Mouse (Mus musculus): Measurements from ENCODE around the gene Jph3. TPM values are rescaled to one million over a fixed set of nuclear protein-coding genes. Genes with fewer than 3 reads are reported as not detected.
A peak's percentile ranks its signal among the peaks of the same experiment; 100 is the strongest.

The Jph3 gene
- total RNA-seq (2021) = 100 to 1,000 TPM; 280 to 293 TPM

- intact Hi-C loops (cut with DNase I) = no loop called here
Measured at GRCm38 (mm10) chr8:121729323-121729722, at the start of gene Jph3. Jph3 (plus strand) TSS chr8:121729623.

GRCm38 (mm10) chr8:121680896-121681295 lies 48.5 kb upstream of the Jph3 start:
- no peak for DNase-seq (ENCODE audit: low spot score in 2 of 2)
- intact Hi-C loops (cut with DNase I) = no loop called here

More at GRCm38 (mm10) chr8:121729323-121729722, at the start of gene Jph3:
- no peak for DNase-seq (ENCODE audit: low spot score in 2 of 2)

- intact Hi-C loops (cut with DNase I) = no loop called here
- DNase-seq (ENCODE audit: low spot score in 2 of 2) = no peak
Measured at GRCm38 (mm10) chr8:121681457-121681856, 48.0 kb upstream of the Jph3 start.

- peak in 1 of 2 experiments; percentile 24 for DNase-seq (ENCODE audit: low spot score in 2 of 2)
- intact Hi-C loops (cut with DNase I) = no loop called here
Measured at GRCm38 (mm10) chr8:121683083-121683832, 46.2 kb upstream of the Jph3 start.

- intact Hi-C loops (cut with DNase I) = loop anchor here (5.0 kb wide), 1 partner anchor 138 kb away; no protein-coding TSS in a partner anchor
- peak in 1 of 2 experiments; percentile 23 for DNase-seq (ENCODE audit: low spot score in 2 of 2)
Measured at GRCm38 (mm10) chr8:121685419-121685818, 44.0 kb upstream of the Jph3 start.

GRCm38 (mm10) chr8:121687455-121688161 lies 41.8 kb upstream of the Jph3 start:
- intact Hi-C loops (cut with DNase I) = loop anchor here (2.0 to 5.0 kb wide), 2 partner anchors 85 to 140 kb away; no protein-coding TSS in a partner anchor
- peak; percentile 59 to 68 for DNase-seq (ENCODE audit: low spot score in 2 of 2)

- no peak for DNase-seq (ENCODE audit: low spot score in 2 of 2)
- intact Hi-C loops (cut with DNase I) = loop anchor here (5.0 kb wide), 1 partner anchor 141 kb away; no protein-coding TSS in a partner anchor
Measured at GRCm38 (mm10) chr8:121688496-121688895, 40.9 kb upstream of the Jph3 start.

- peak in 1 of 2 experiments; percentile 30 for DNase-seq (ENCODE audit: low spot score in 2 of 2)
- intact Hi-C loops (cut with DNase I) = no loop called here
Measured at GRCm38 (mm10) chr8:121694453-121694852, 35.0 kb upstream of the Jph3 start.

GRCm38 (mm10) chr8:121695585-121696184 lies 33.7 kb upstream of the Jph3 start:
- DNase-seq (ENCODE audit: low spot score in 2 of 2) = no peak

GRCm38 (mm10) chr8:121697735-121698614 lies 31.4 kb upstream of the Jph3 start:
- intact Hi-C loops (cut with DNase I) = no loop called here
- peak in 1 of 2 experiments; percentile 15 for DNase-seq (ENCODE audit: low spot score in 2 of 2)

More at GRCm38 (mm10) chr8:121695585-121696184, 33.7 kb upstream of the Jph3 start:
- intact Hi-C loops (cut with DNase I) = no loop called here

- DNase-seq (ENCODE audit: low spot score in 2 of 2) = no peak
- intact Hi-C loops (cut with DNase I) = no loop called here
Measured at GRCm38 (mm10) chr8:121698615-121699101, 30.8 kb upstream of the Jph3 start.

- intact Hi-C loops (cut with DNase I) = no loop called here
- no peak for DNase-seq (ENCODE audit: low spot score in 2 of 2)
Measured at GRCm38 (mm10) chr8:121699936-121700335, 29.5 kb upstream of the Jph3 start.

- DNase-seq (ENCODE audit: low spot score in 2 of 2) = peak in 1 of 2 experiments; percentile 7
- intact Hi-C loops (cut with DNase I) = no loop called here
Measured at GRCm38 (mm10) chr8:121705174-121705573, 24.2 kb upstream of the Jph3 start.

- DNase-seq (ENCODE audit: low spot score in 2 of 2) = no peak
- intact Hi-C loops (cut with DNase I) = no loop called here
Measured at GRCm38 (mm10) chr8:121706956-121707355, 22.5 kb upstream of the Jph3 start.

GRCm38 (mm10) chr8:121708406-121708805 lies 21.0 kb upstream of the Jph3 start:
- no peak for DNase-seq (ENCODE audit: low spot score in 2 of 2)
- intact Hi-C loops (cut with DNase I) = no loop called here

- no peak for DNase-seq (ENCODE audit: low spot score in 2 of 2)
- intact Hi-C loops (cut with DNase I) = loop anchor here (5.0 kb wide), 2 partner anchors 115 to 190 kb away; partner anchors contain the start of gene Slc7a5
Measured at GRCm38 (mm10) chr8:121717502-121717901, 11.9 kb upstream of the Jph3 start.

GRCm38 (mm10) chr8:121717982-121718425 lies 11.4 kb upstream of the Jph3 start:
- peak; percentile 89 to 93 for DNase-seq (ENCODE audit: low spot score in 2 of 2)
- intact Hi-C loops (cut with DNase I) = loop anchor here (5.0 kb wide), 2 partner anchors 114 to 189 kb away; partner anchors contain the start of gene Slc7a5

- intact Hi-C loops (cut with DNase I) = loop anchor here (5.0 kb wide), 2 partner anchors 113 to 188 kb away; partner anchors contain the start of gene Slc7a5
- DNase-seq (ENCODE audit: low spot score in 2 of 2) = no peak
Measured at GRCm38 (mm10) chr8:121718925-121719324, 10.5 kb upstream of the Jph3 start.

- DNase-seq (ENCODE audit: low spot score in 2 of 2) = no peak
- intact Hi-C loops (cut with DNase I) = no loop called here
Measured at GRCm38 (mm10) chr8:121721072-121721471, 8.4 kb upstream of the Jph3 start.

Measured in left cerebral cortex, postnatal 36 days (tissue).